In genomic region chr5:134540881-134541280, GRCm38 (mm10) we compare ENCODE assay signal across 9 mouse cellular contexts. TPM values are rescaled to one million over a fixed set of nuclear protein-coding genes. Genes with fewer than 3 reads are reported as not detected.
DNase-seq lines count a peak whose midpoint lies in the region; ATAC-seq and TF ChIP-seq lines count a peak whose summit lies in the region.
"Had no signal": no experiment of that assay in that cellular context is flagged by ENCODE, and none has a peak within 500 bp of the region (broad histone marks: within the 10 kb centered on the region; RNA-seq: fewer than 3 reads in every experiment).

No protein-coding gene starts in this region.

- no peaks in the 10 kb centered on the region for H3K27me3 ChIP-seq in forebrain, postnatal 0 days (ENCODE audit: insufficient read depth, low read length)
- no peaks in the 10 kb centered on the region for H3K27me3 ChIP-seq in forebrain, embryonic 14.5 days (replicated peaks; ENCODE audit: control insufficient read depth, insufficient read depth, low read length)
- H3K27me3 ChIP-seq in heart, embryonic 13.5 days (replicated peaks), result no peaks in the 10 kb centered on the region
- H3K27me3 ChIP-seq in limb, embryonic 13.5 days, result no peaks in the 10 kb centered on the region

- H3K27ac ChIP-seq in forebrain, postnatal 0 days (ENCODE audit: low read depth, low read length), result peak overlapping the region; percentile 51; the same call in 1 of the 2 replicates
- no peak overlapping the region for H3K27ac ChIP-seq in forebrain, embryonic 14.5 days (ENCODE audit: low read depth, low read length)
- H3K27ac ChIP-seq in heart, embryonic 13.5 days (replicated peaks), result peak overlapping the region; percentile 86
- peak overlapping the region; percentile 84; the same call in 1 of the 2 replicates for H3K27ac ChIP-seq in limb, embryonic 13.5 days

- no peak overlapping the region for H3K9ac ChIP-seq in forebrain, postnatal 0 days
- no peak overlapping the region for H3K9ac ChIP-seq in forebrain, embryonic 14.5 days (ENCODE audit: low read length)
- no peak overlapping the region for H3K9ac ChIP-seq in heart, embryonic 13.5 days
- no peak overlapping the region for H3K9ac ChIP-seq in limb, embryonic 13.5 days

- no peaks in the 10 kb centered on the region for H3K9me3 ChIP-seq in forebrain, postnatal 0 days (ENCODE audit: low read length)
- no peaks in the 10 kb centered on the region for H3K9me3 ChIP-seq in forebrain, embryonic 14.5 days (replicated peaks; ENCODE audit: control insufficient read depth, low read length)
- no peaks in the 10 kb centered on the region for H3K9me3 ChIP-seq in heart, embryonic 13.5 days
- no peaks in the 10 kb centered on the region for H3K9me3 ChIP-seq in limb, embryonic 13.5 days

- 67% methylated on average over 6 of the region's 6 CpGs for WGBS in forebrain, postnatal 0 days
- 83% methylated on average over 6 of the region's 6 CpGs for WGBS in forebrain, embryonic 14.5 days
- 74% methylated on average over 6 of the region's 6 CpGs for WGBS in heart, embryonic 13.5 days
- WGBS in limb, embryonic 13.5 days, result 64% methylated on average over 6 of the region's 6 CpGs

- no peak overlapping the region for H3K4me2 ChIP-seq in forebrain, postnatal 0 days (ENCODE audit: low read depth)
- no peak overlapping the region for H3K4me2 ChIP-seq in forebrain, embryonic 14.5 days (ENCODE audit: low read length)
- no peak overlapping the region for H3K4me2 ChIP-seq in heart, embryonic 13.5 days
- H3K4me2 ChIP-seq in limb, embryonic 13.5 days (replicated peaks), result no peak overlapping the region

- TF ChIP-seq CTCF in forebrain, postnatal 0 days (IDR thresholded peaks at IDR 0.05; ENCODE audit: low read depth), result no peak

- DNase-seq in forebrain, postnatal 0 days, result no peak
- DNase-seq in forebrain, embryonic 14.5 days (ENCODE audit: low spot score), result no peak
- peak; percentile 68 for DNase-seq in adrenal gland, postnatal 10 days
- no peak for DNase-seq in left cerebral cortex, postnatal 36 days (ENCODE audit: low spot score in 2 of 2)
- no peak for DNase-seq in natural killer cell, adult 2 months (ENCODE audit: low spot score in 2 of 2)
- DNase-seq: cerebellum, adult 18-20 months had no signal

- H3K36me3 ChIP-seq in forebrain, postnatal 0 days (ENCODE audit: insufficient read depth), result peaks cover 7% of the 10 kb centered on the region
- peaks cover 11% of the 10 kb centered on the region; the same call in 1 of the 2 replicates for H3K36me3 ChIP-seq in forebrain, embryonic 14.5 days (ENCODE audit: control insufficient read depth, insufficient read depth, low read length)
- peaks cover 16% of the 10 kb centered on the region for H3K36me3 ChIP-seq in heart, embryonic 13.5 days
- H3K36me3 ChIP-seq in limb, embryonic 13.5 days, result peaks cover 26% of the 10 kb centered on the region

- ATAC-seq in forebrain, postnatal 0 days, result no peak
- no peak for ATAC-seq in forebrain, embryonic 14.5 days
- ATAC-seq in heart, embryonic 13.5 days (ENCODE audit: extremely low read depth, insufficient number of reproducible peaks, low FRiP score, low TSS enrichment), result no peak
- no peak for ATAC-seq in limb, embryonic 13.5 days (ENCODE audit: low FRiP score, low read depth)
- no peak for ATAC-seq in megakaryocyte, adult 5-6 weeks (ENCODE audit: poor library complexity, severe bottlenecking)

- H3K4me1 ChIP-seq in forebrain, postnatal 0 days (ENCODE audit: insufficient read depth), result no peaks in the 10 kb centered on the region
- no peaks in the 10 kb centered on the region for H3K4me1 ChIP-seq in forebrain, embryonic 14.5 days (ENCODE audit: control insufficient read depth, insufficient read depth, low read length)
- H3K4me1 ChIP-seq in heart, embryonic 13.5 days, result peaks cover 34% of the 10 kb centered on the region
- H3K4me1 ChIP-seq in limb, embryonic 13.5 days, result peaks cover 29% of the 10 kb centered on the region

- intact Hi-C loops in left cerebral cortex, postnatal 36 days (cut with DNase I), result no loop called here

- no peak overlapping the region for H3K4me3 ChIP-seq in forebrain, postnatal 0 days (ENCODE audit: low read depth, low read length)
- no peak overlapping the region for H3K4me3 ChIP-seq in forebrain, embryonic 14.5 days (ENCODE audit: low read depth, low read length)
- no peak overlapping the region for H3K4me3 ChIP-seq in heart, embryonic 13.5 days
- H3K4me3 ChIP-seq in limb, embryonic 13.5 days, result no peak overlapping the region

RNA-seq across cellular contexts. Expression of gene Clip2, which starts 11.4 kb away (rescaled TPM):
- total RNA-seq in forebrain, postnatal 0 days (2014; rRNA removed), result 162 and 164 TPM in 2 replicates
- polyA plus RNA-seq in forebrain, postnatal 0 days (2015; fragmentation: Nextera tagmentation; extraction: Ambion mirVana), result 12.7 and 14.5 TPM in 2 replicates
- 11.1 and 15.6 TPM in 2 replicates for polyA plus RNA-seq in forebrain, embryonic 14.5 days (2014; fragmentation: Nextera tagmentation; extraction: Ambion mirVana)
- 10 to 100 TPM; 21.8 to 24.1 TPM for total RNA-seq in adrenal gland, postnatal 10 days (2021)
- 1.5 and 2.0 TPM in 2 replicates for polyA plus RNA-seq in heart, embryonic 13.5 days (2015; fragmentation: Nextera tagmentation; extraction: Ambion mirVana)
- 5.5 and 5.7 TPM in 2 replicates for polyA plus RNA-seq in limb, embryonic 13.5 days (2015; fragmentation: Nextera tagmentation; extraction: Ambion mirVana)
- 100 to 1,000 TPM; 111 TPM for total RNA-seq in left cerebral cortex, postnatal 36 days (2021)
- total RNA-seq in megakaryocyte, adult 5-6 weeks (2015), result 1.8 and 1.9 TPM in 2 replicates
- total RNA-seq in megakaryocyte, adult 5-6 weeks (2017), result 3.7 and 6.7 TPM in 2 replicates

RNA-seq across cellular contexts. Expression of gene Syna, which starts 19.1 kb away (rescaled TPM):
- not detected in 2 replicates for total RNA-seq in forebrain, postnatal 0 days (2014; rRNA removed)
- 0.55 and 0.97 TPM in 2 replicates for polyA plus RNA-seq in forebrain, postnatal 0 days (2015; fragmentation: Nextera tagmentation; extraction: Ambion mirVana)
- 0.10 TPM in 1 of 2 replicates, not detected in the other for polyA plus RNA-seq in forebrain, embryonic 14.5 days (2014; fragmentation: Nextera tagmentation; extraction: Ambion mirVana)
- not detected for total RNA-seq in adrenal gland, postnatal 10 days (2021)
- polyA plus RNA-seq in heart, embryonic 13.5 days (2015; fragmentation: Nextera tagmentation; extraction: Ambion mirVana), result not detected in 2 replicates
- 0.18 and 0.20 TPM in 2 replicates for polyA plus RNA-seq in limb, embryonic 13.5 days (2015; fragmentation: Nextera tagmentation; extraction: Ambion mirVana)
- total RNA-seq in left cerebral cortex, postnatal 36 days (2021), result under 1 TPM; 0.15 to 0.18 TPM
- total RNA-seq in megakaryocyte, adult 5-6 weeks (2015), result not detected in 2 replicates
- not detected in 2 replicates for total RNA-seq in megakaryocyte, adult 5-6 weeks (2017)

RNA-seq across cellular contexts. Expression of gene Rfc2, which starts 40.3 kb away (rescaled TPM):
- total RNA-seq in forebrain, postnatal 0 days (2014; rRNA removed), result 68.9 and 97.5 TPM in 2 replicates
- polyA plus RNA-seq in forebrain, postnatal 0 days (2015; fragmentation: Nextera tagmentation; extraction: Ambion mirVana), result 150 and 160 TPM in 2 replicates
- polyA plus RNA-seq in forebrain, embryonic 14.5 days (2014; fragmentation: Nextera tagmentation; extraction: Ambion mirVana), result 240 and 256 TPM in 2 replicates
- total RNA-seq in adrenal gland, postnatal 10 days (2021), result 10 to 100 TPM; 51.1 to 56.7 TPM
- 196 and 200 TPM in 2 replicates for polyA plus RNA-seq in heart, embryonic 13.5 days (2015; fragmentation: Nextera tagmentation; extraction: Ambion mirVana)
- 310 and 326 TPM in 2 replicates for polyA plus RNA-seq in limb, embryonic 13.5 days (2015; fragmentation: Nextera tagmentation; extraction: Ambion mirVana)
- total RNA-seq in left cerebral cortex, postnatal 36 days (2021), result 10 to 100 TPM; 54.7 to 66.9 TPM
- 161 and 172 TPM in 2 replicates for total RNA-seq in megakaryocyte, adult 5-6 weeks (2015)
- total RNA-seq in megakaryocyte, adult 5-6 weeks (2017), result 110 and 115 TPM in 2 replicates
